Mouse (Mus musculus) neural tube, embryonic 13.5 days (tissue): Measurements from ENCODE around the gene C1qtnf2. TPM values are rescaled to one million over a fixed set of nuclear protein-coding genes. Genes with fewer than 3 reads are reported as not detected.

Experiments used
- ATAC-seq: fragments of 200-750 bp; cut with Nextera tagmentation; 2 replicates; pipeline ENCODE4 v1.8.0; 2017; ENCODE audit warnings: low read depth, mild to moderate bottlenecking, moderate TSS enrichment, moderate library complexity
- H3K27ac ChIP-seq: fragments of 300-500 bp; sonication (generic); replicated peaks from 2 replicates; pipeline ENCODE4 v1.5.1; 2015; ENCODE audit warnings: moderate library complexity, mild to moderate bottlenecking, inconsistent platforms
- H3K27me3 ChIP-seq: fragments of 300-500 bp; sonication (generic); 2 replicates; pipeline ENCODE4 v1.6.1; 2015; ENCODE audit warnings: mild to moderate bottlenecking, inconsistent platforms
- H3K36me3 ChIP-seq: fragments of 300-500 bp; sonication (generic); 2 replicates; pipeline ENCODE4 v1.6.1; 2015; ENCODE audit warnings: mild to moderate bottlenecking, inconsistent platforms
- H3K4me1 ChIP-seq: fragments of 300-500 bp; sonication (generic); replicated peaks from 2 replicates; pipeline ENCODE4 v1.6.1; 2015; ENCODE audit warnings: inconsistent platforms
- H3K4me2 ChIP-seq: fragments of 300-500 bp; sonication (generic); 2 replicates; pipeline ENCODE4 v1.6.1; 2015; ENCODE audit warnings: inconsistent platforms, mild to moderate bottlenecking, moderate library complexity
- H3K4me3 ChIP-seq: fragments of 300-500 bp; sonication (generic); 2 replicates; pipeline ENCODE4 v1.5.1; 2015; ENCODE audit warnings: mild to moderate bottlenecking, inconsistent platforms
- H3K9ac ChIP-seq: fragments of 300-500 bp; sonication (generic); 2 replicates; pipeline ENCODE4 v1.6.1; 2015; ENCODE audit warnings: moderate library complexity, mild to moderate bottlenecking, inconsistent platforms
- H3K9me3 ChIP-seq: fragments of 300-500 bp; sonication (generic); 2 replicates; pipeline ENCODE4 v1.6.1; 2016; ENCODE audit warnings: inconsistent platforms
- WGBS: fragments of 180-500 bp; shearing (Covaris S2); methylation state at CpG from one replicate; pipeline ENCODE4 v1.1.7; 2015; 5-methylcytosine and 5-hydroxymethylcytosine counted together
- polyA plus RNA-seq: library from polyadenylated mRNA; unstranded; fragments of >200 nt; fragmentation: Nextera tagmentation; extraction: Ambion mirVana; gene quantifications from 2 replicates; pipeline ENCODE4 v1.2.1, GENCODE M21; 2015

The C1qtnf2 gene
- polyA plus RNA-seq, 1 experiment from 2014 or later, result 12.5 TPM

GRCm38 (mm10) chr11:43452266-43452665 lies 21.8 kb upstream of the C1qtnf2 start:
- peaks cover 10% of the 10 kb centered on the region for H3K36me3 ChIP-seq
- H3K9ac ChIP-seq, result no peak overlapping the region
- no peaks in the 10 kb centered on the region for H3K4me1 ChIP-seq
- no peak overlapping the region for H3K4me2 ChIP-seq
- no peak for ATAC-seq
- 82% methylated on average over 2 of the region's 2 CpGs for WGBS
- no peak overlapping the region for H3K4me3 ChIP-seq
- no peak overlapping the region for H3K27ac ChIP-seq
- H3K9me3 ChIP-seq, result no peaks in the 10 kb centered on the region
- no peaks in the 10 kb centered on the region for H3K27me3 ChIP-seq

DNA sequence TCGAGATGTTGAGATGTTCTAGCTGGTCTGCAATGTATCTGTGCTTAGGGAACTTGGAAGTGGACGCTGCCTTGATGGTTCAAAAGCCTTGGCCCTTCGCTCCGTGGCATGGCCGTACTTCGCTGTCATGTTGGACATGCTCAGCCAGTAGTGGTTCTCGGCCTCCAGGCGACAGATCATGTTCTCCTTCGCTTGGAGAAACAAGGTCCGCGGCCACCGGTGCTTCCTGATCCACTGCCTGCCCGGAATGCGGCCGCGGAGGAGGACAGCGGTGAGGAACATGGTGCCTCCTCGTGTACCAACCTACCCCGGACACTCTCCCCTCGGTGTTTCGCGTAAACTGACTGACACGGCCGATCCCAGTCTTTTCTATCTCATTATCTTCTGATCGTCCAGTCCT lies 10.9 kb upstream of the C1qtnf2 start:
- no peak overlapping the region for H3K27ac ChIP-seq
- H3K4me1 ChIP-seq, result no peaks in the 10 kb centered on the region
- H3K4me2 ChIP-seq, result no peak overlapping the region
- H3K9ac ChIP-seq, result no peak overlapping the region
- H3K27me3 ChIP-seq, result no peaks in the 10 kb centered on the region
- WGBS, result 93% methylated on average over 25 of the region's 25 CpGs
- no peak for ATAC-seq
- no peaks in the 10 kb centered on the region for H3K36me3 ChIP-seq
- no peak overlapping the region for H3K4me3 ChIP-seq
- no peaks in the 10 kb centered on the region for H3K9me3 ChIP-seq

DNA sequence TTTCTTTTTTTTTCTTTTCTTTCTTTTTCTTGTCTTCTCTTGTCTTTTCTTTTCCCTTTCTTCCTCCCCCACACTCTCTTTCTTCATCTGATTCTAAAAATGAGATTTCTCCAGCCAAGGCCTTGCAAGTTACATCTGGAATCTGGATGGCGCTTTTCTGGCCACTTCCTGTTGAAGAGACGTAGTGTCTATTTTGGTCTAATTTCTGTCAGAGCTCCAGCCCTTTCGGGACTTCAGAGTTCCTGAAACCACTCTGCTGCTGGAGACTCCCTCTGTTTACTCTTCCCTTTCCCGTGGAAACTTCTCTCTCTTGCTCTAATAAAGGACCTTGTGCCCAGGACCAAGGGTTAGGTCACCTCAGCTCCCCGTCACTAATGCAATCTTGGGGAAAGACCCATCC lies 4.0 kb upstream of the C1qtnf2 start:
- peaks cover 12% of the 10 kb centered on the region; the same call in 1 of the 2 replicates for H3K4me1 ChIP-seq
- WGBS, result 75% methylated on average over 5 of the region's 5 CpGs
- no peak overlapping the region for H3K4me2 ChIP-seq
- ATAC-seq, result no peak
- no peak overlapping the region for H3K27ac ChIP-seq
- H3K9ac ChIP-seq, result no peak overlapping the region
- no peaks in the 10 kb centered on the region for H3K9me3 ChIP-seq
- no peak overlapping the region for H3K4me3 ChIP-seq
- H3K27me3 ChIP-seq, result 0 out of 2 replicates have a peak, but pooled peaks cover 1% of the 10 kb centered on the region
- no peaks in the 10 kb centered on the region for H3K36me3 ChIP-seq

DNA sequence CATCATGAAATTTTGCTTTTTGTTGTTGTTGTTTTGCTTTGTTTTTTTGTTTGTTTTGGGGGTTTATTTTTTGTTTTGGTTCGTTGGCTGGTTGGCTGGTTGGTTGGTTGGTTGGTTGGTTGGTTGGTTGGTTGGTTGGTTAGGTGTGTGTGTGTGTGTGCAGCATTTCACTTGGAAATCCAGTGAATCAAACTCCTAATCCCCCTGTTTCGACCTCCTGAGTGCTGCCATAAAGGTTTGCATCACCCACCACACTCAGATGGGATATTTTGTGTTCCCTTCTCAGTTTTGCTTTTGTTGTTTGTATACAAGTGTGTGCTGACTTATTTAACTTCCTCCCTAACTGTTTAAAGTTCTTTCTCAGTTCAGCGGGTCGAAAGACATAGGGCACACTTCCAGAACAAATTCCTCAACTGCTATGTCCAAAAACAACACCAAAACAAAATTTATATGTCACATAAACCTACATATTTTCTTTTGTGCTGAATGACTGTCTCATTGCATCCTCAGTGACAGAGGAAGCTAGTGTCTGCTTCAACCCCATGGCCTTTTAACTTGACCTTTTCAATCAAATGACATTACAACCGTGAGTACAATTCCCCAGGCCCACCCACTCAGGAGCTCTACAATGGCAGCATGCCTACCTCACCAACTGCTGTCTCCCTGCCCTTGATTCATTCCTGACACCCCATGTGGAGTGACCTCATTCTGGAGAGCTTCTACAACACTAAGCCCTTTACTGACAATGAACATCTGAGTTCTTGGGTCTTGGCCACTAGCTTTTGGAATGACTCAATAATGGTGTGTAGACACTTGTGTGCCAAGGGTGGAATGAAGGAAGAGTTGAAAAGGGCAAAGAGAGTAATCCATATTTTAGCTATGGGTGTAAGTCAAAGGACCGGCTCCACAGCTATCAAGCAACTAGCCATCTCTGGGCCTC lies 2.9 kb upstream of the C1qtnf2 start:
- 70% methylated on average over 6 of the region's 6 CpGs for WGBS
- Histone ChIP-seq H3K9ac (no peak overlapping the region), H3K4me3 (no peak overlapping the region), H3K27ac (no peak overlapping the region), H3K4me2 (no peak overlapping the region), H3K4me1 (peaks cover 12% of the 10 kb centered on the region; the same call in 1 of the 2 replicates), H3K9me3 (no peaks in the 10 kb centered on the region), H3K36me3 (no peaks in the 10 kb centered on the region), H3K27me3 (0 out of 2 replicates have a peak, but pooled peaks cover 6% of the 10 kb centered on the region)
- ATAC-seq, result no peak

DNA sequence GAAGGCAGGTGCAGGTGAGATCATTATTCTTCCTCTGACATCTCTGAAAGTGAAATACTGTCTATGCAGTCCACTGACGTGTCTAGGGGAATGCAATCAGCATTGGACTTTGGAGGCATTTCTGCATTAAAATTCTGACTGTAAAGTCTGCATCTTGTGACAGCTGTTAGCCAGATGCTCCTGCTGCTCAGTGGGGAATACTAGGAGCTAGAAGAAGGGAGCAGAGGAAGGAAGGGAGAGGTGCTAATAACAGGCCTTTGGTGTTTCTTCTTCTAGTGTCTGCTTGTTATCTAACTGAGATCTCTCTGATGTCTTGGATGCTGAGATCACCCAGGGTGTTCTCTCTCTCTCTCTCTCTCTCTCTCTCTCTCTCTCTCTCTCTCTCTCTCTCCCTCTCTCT lies 961 bp upstream of the C1qtnf2 start:
- 32% methylated on average over 1 of the region's 1 CpGs for WGBS
- Histone ChIP-seq H3K4me2 (no peak overlapping the region), H3K36me3 (no peaks in the 10 kb centered on the region), H3K27me3 (0 out of 2 replicates have a peak, but pooled peaks cover 6% of the 10 kb centered on the region), H3K4me3 (no peak overlapping the region), H3K27ac (0 out of 2 replicates have a peak overlapping the region, but pooled peaks have one; percentile 18), H3K9me3 (no peaks in the 10 kb centered on the region), H3K4me1 (peaks cover 12% of the 10 kb centered on the region; the same call in 1 of the 2 replicates), H3K9ac (no peak overlapping the region)
- ATAC-seq, result peak; percentile 58; the same call in 1 of the 2 replicates

GRCm38 (mm10) chr11:43473635-43474224 lies 346 bp upstream of the C1qtnf2 start:
- Histone ChIP-seq H3K27ac (0 out of 2 replicates have a peak overlapping the region, but pooled peaks have one; percentile 18), H3K9ac (peak overlapping the region; percentile 65), H3K9me3 (no peaks in the 10 kb centered on the region), H3K4me1 (peaks cover 12% of the 10 kb centered on the region; the same call in 1 of the 2 replicates), H3K4me2 (peak overlapping the region; percentile 65), H3K27me3 (0 out of 2 replicates have a peak, but pooled peaks cover 6% of the 10 kb centered on the region), H3K36me3 (no peaks in the 10 kb centered on the region), H3K4me3 (peak overlapping the region; percentile 36)
- 49% methylated on average over 15 of the region's 15 CpGs for WGBS
- ATAC-seq, result 0 out of 2 replicates have a peak, but pooled peaks have one; percentile 54

GRCm38 (mm10) chr11:43479376-43479775 lies 5.3 kb downstream of the C1qtnf2 start:
- Histone ChIP-seq H3K4me1 (peaks cover 10% of the 10 kb centered on the region), H3K4me2 (no peak overlapping the region), H3K27me3 (0 out of 2 replicates have a peak, but pooled peaks cover 6% of the 10 kb centered on the region), H3K4me3 (no peak overlapping the region), H3K27ac (no peak overlapping the region), H3K36me3 (no peaks in the 10 kb centered on the region), H3K9me3 (no peaks in the 10 kb centered on the region), H3K9ac (no peak overlapping the region)
- 94% methylated on average over 3 of the region's 3 CpGs for WGBS
- ATAC-seq, result no peak

DNA sequence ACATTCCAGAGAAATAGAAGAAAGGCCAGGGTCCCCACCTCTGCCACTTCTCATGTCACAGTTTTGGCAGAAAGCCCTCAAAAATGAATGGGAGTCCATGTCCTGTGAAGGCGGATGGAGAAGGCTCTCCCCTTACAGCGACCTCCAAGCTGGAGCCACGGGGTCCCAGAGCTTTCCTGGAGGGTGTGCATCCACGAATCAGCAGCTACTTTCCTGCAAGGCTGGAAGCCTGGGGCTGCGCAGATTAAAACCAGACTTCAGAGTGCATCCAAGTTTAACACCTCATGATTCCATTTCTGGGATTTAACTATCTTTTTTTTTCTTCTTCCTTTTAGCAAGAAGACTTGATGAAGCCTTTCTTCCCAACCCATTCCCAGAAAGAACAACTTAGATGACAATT lies 6.5 kb downstream of the C1qtnf2 start:
- WGBS, result 59% methylated on average over 5 of the region's 5 CpGs
- Histone ChIP-seq H3K36me3 (no peaks in the 10 kb centered on the region), H3K4me2 (no peak overlapping the region), H3K27me3 (0 out of 2 replicates have a peak, but pooled peaks cover under 1% of the 10 kb centered on the region), H3K9ac (no peak overlapping the region), H3K27ac (no peak overlapping the region), H3K4me1 (peaks cover 12% of the 10 kb centered on the region), H3K9me3 (no peaks in the 10 kb centered on the region), H3K4me3 (no peak overlapping the region)
- no peak for ATAC-seq

DNA sequence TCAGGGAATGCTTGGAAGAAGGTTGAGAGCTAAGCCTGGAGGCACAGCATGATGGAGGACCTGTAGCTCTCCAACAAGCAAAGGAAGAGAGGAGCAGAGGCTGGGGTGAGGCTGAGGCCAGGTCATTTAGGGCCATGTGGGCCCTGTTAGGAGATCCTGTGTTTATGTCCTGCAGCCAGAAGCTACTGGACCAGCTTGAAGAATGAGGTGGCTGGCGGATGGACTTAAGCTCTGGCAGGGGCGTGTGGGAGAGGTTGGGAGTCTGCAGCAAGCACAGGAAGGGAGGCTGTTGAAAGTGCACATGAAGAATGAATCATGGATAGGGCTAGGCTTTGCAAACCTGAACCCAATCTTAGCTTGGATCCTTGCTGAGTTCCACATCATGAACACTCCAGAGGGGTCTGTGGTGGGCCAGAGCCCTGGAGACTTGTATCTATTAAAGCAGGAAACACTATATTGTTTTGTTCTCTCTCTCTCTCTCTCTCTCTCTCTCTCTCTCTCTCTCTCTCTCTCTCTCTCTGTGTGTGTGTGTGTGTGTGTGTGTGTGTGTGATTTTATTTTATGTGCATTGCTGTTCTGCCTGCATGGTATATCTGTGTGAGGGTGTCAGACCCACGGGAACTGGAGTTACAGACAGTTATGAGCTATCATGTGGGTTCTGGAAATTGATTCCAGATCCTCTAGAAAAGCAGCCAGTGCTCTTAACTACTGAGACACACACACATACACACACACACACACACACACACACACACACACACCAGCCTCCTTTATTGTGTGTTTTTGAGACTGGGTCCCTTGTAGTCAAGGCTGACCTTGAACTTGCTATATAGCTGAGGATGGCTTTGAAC lies 7.8 kb downstream of the C1qtnf2 start:
- H3K4me1 ChIP-seq, result peaks cover 12% of the 10 kb centered on the region
- H3K9me3 ChIP-seq, result no peaks in the 10 kb centered on the region
- no peaks in the 10 kb centered on the region for H3K36me3 ChIP-seq
- no peak overlapping the region for H3K4me2 ChIP-seq
- H3K27me3 ChIP-seq, result no peaks in the 10 kb centered on the region
- no peak overlapping the region for H3K27ac ChIP-seq
- no peak overlapping the region for H3K4me3 ChIP-seq
- ATAC-seq, result no peak
- H3K9ac ChIP-seq, result no peak overlapping the region
- 65% methylated on average over 3 of the region's 3 CpGs for WGBS

DNA sequence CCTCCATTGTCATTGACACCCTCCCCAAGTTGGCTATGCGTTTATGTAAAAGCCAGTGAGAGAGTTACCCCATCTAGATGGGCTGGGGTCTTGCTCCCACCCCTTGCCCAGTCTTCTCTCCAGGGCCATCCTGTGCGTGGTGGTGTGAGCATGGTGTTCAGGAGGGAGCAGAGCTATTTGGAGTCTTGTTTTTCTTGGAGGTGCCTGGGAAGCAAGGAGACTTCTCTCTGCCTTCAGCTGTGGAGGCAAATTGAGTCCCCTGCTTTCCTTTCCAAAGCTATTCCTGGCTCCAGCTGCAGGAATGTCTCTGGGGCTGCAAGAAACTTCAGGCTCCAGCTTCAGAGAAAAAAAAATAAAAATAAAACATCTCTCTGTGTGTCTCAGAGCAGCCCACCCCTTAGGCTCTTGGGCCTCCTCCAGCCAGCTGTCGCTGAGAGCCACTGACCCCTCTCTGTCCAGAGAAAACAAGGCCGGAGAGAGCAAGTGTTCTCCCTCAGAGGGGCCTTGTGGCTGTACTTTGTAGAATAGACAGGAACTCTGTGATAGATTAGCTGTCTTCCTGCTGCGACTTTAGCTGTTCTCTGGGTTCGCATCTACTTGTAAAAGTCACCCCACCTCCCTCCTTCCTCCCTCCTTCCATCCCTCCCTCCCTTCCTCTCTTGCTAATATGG lies 9.2 kb downstream of the C1qtnf2 start:
- ATAC-seq, result no peak
- no peak overlapping the region for H3K4me3 ChIP-seq
- no peaks in the 10 kb centered on the region for H3K27me3 ChIP-seq
- peaks cover 12% of the 10 kb centered on the region for H3K4me1 ChIP-seq
- H3K36me3 ChIP-seq, result no peaks in the 10 kb centered on the region
- H3K4me2 ChIP-seq, result no peak overlapping the region
- H3K9ac ChIP-seq, result no peak overlapping the region
- no peaks in the 10 kb centered on the region for H3K9me3 ChIP-seq
- 45% methylated on average over 6 of the region's 6 CpGs for WGBS
- peak overlapping the region; percentile 42; the same call in 1 of the 2 replicates for H3K27ac ChIP-seq

- H3K9ac ChIP-seq, result no peak overlapping the region
- 81% methylated on average over 4 of the region's 4 CpGs for WGBS
- H3K9me3 ChIP-seq, result no peaks in the 10 kb centered on the region
- H3K27me3 ChIP-seq, result no peaks in the 10 kb centered on the region
- no peak overlapping the region for H3K4me3 ChIP-seq
- peaks cover 12% of the 10 kb centered on the region for H3K4me1 ChIP-seq
- no peak overlapping the region for H3K4me2 ChIP-seq
- H3K36me3 ChIP-seq, result no peaks in the 10 kb centered on the region
- ATAC-seq, result no peak
- 0 out of 2 replicates have a peak overlapping the region, but pooled peaks have one; percentile 13 for H3K27ac ChIP-seq
These were observed 10.0 kb downstream of the C1qtnf2 start for GRCm38 (mm10) chr11:43484057-43484456.
